Mouse (Mus musculus) kidney, adult 2 months (tissue): ENCODE data around the gene Arhgap10.

Experiments used
- CTCF ChIP-seq: fragments of 200-500 bp; conservative IDR thresholded peaks from 2 replicates; pipeline ENCODE4 v1.5.1; 2011; ENCODE audit warnings: low read depth, mild to moderate bottlenecking, control low read depth, low read length, moderate library complexity, mixed read lengths; ENCODE audit not compliant: insufficient read depth, insufficient read length
- POLR2A ChIP-seq: fragments of 200-500 bp; IDR thresholded peaks from one replicate; pipeline ENCODE4 v1.6.1; 2011; ENCODE audit warnings: low read depth, low read length, control low read depth

GRCm38 (mm10) chr8:77427438-77427837 is 90.3 kb downstream of the Arhgap10 start:
- TF ChIP-seq POLR2A (no peak), CTCF (no peak)
